Mouse (Mus musculus): ENCODE results near the gene Arl6ip4.

GRCm38 (mm10) chr5:124138066-124138465 is 22.2 kb downstream of the Arl6ip4 start:
- TF ChIP-seq CTCF (IDR thresholded peaks at IDR 0.05; ENCODE audit: extremely low read depth, insufficient read length, insufficient replicate concordance, low read depth, low read length) (no peak), POLR2A (IDR thresholded peaks at IDR 0.05; ENCODE audit: low read depth, low read length) (no peak)
